Mouse (Mus musculus) forebrain, postnatal 0 days (tissue): ENCODE measurements at regions not wholly inside any gene's neighbourhood (a gene's known extent, or its start where the extent isn't known, plus 50 kb on each side); places are given as distances from the start of the nearest gene placed in this dataset.

Source experiments
- ATAC-seq: fragments of 200-750 bp; cut with Nextera tagmentation; 2 replicates; pipeline ENCODE4 v1.8.0; 2017; ENCODE audit warnings: mild to moderate bottlenecking, moderate library complexity
- DNase-seq: peaks from one replicate; pipeline ENCODE4 v3.0.0-alpha.2; 2015
- H3K27ac ChIP-seq: fragments of 300-500 bp; sonication (generic); 2 replicates; pipeline ENCODE4 v1.5.1; 2014; ENCODE audit warnings: low read depth, mild to moderate bottlenecking, antibody characterized with exemption, low read length, moderate library complexity, mixed read lengths
- H3K27me3 ChIP-seq: fragments of 300-500 bp; sonication (generic); 2 replicates; pipeline ENCODE4 v1.6.1; 2014; ENCODE audit warnings: mild to moderate bottlenecking, low read length, mixed read lengths; ENCODE audit not compliant: insufficient read depth
- H3K36me3 ChIP-seq: fragments of 300-500 bp; sonication (generic); 2 replicates; pipeline ENCODE4 v1.6.1; 2014; ENCODE audit warnings: mild to moderate bottlenecking, moderate library complexity; ENCODE audit not compliant: insufficient read depth
- H3K4me1 ChIP-seq: fragments of 300-500 bp; sonication (generic); 2 replicates; pipeline ENCODE4 v1.6.1; 2014; ENCODE audit warnings: antibody characterized with exemption; ENCODE audit not compliant: insufficient read depth
- H3K4me2 ChIP-seq: fragments of 300-500 bp; sonication (generic); 2 replicates; pipeline ENCODE4 v1.6.1; 2014; ENCODE audit warnings: low read depth, mild to moderate bottlenecking, moderate library complexity
- H3K4me3 ChIP-seq: fragments of 300-500 bp; sonication (generic); 2 replicates; pipeline ENCODE4 v1.5.1; 2014; ENCODE audit warnings: low read depth, low read length, mixed read lengths
- H3K9ac ChIP-seq: fragments of 300-500 bp; sonication (generic); 2 replicates; pipeline ENCODE4 v1.6.1; 2014; ENCODE audit warnings: mild to moderate bottlenecking
- H3K9me3 ChIP-seq: fragments of 300-500 bp; sonication (generic); 2 replicates; pipeline ENCODE4 v1.6.1; 2016; ENCODE audit warnings: low read length
- CTCF ChIP-seq: sonication (generic); IDR thresholded peaks from 2 replicates; pipeline ENCODE4 v1.5.1; 2016; ENCODE audit warnings: antibody characterized with exemption, control low read depth, low read depth
- WGBS: fragments of 180-500 bp; shearing (Covaris S2); extraction: QIAGEN DNeasy Blood & Tissue Kit; methylation state at CpG from one replicate; pipeline ENCODE4 v1.1.7; 2014; 5-methylcytosine and 5-hydroxymethylcytosine counted together

DNA sequence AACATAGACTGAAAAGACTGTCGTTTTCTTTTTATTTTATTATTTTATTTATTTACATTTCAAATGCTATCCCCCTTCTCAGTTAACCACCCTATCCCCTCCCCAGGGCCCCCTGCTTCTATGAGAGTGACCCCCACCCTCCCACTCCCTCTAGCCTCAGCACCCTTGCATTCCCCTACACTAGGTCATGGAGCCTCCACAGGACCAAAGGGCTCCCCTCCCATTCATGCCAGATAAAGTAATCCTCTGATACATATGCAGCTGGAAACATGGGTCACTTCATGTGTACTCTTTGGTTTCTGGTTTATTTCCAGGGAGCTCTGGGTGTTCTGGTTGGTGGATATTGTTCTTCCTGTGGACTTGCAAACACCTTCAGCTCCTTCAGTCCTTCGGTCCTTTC lies 1342.9 kb downstream of the Cdh11 start:
- 91% methylated on average over 2 of the region's 2 CpGs for WGBS
- no peak overlapping the region for H3K27ac ChIP-seq
- H3K4me1 ChIP-seq: no peaks in the 10 kb centered on the region
- H3K9me3 ChIP-seq: no peaks in the 10 kb centered on the region
- H3K9ac ChIP-seq: no peak overlapping the region
- no peak for TF ChIP-seq CTCF
- H3K27me3 ChIP-seq: no peaks in the 10 kb centered on the region
- no peak overlapping the region for H3K4me2 ChIP-seq
- no peak overlapping the region for H3K4me3 ChIP-seq
- ATAC-seq (no peak), DNase-seq (no peak)
- no peaks in the 10 kb centered on the region for H3K36me3 ChIP-seq

GRCm38 (mm10) chr8:101435691-101436090 lies 1349.8 kb downstream of the Cdh11 start:
- no peak for DNase-seq

More at GRCm38 (mm10) chr8:101435691-101436090, 1349.8 kb downstream of the Cdh11 start:
- Histone ChIP-seq H3K36me3 (no peaks in the 10 kb centered on the region), H3K4me2 (no peak overlapping the region), H3K27me3 (no peaks in the 10 kb centered on the region), H3K27ac (no peak overlapping the region), H3K4me3 (no peak overlapping the region), H3K9ac (no peak overlapping the region), H3K4me1 (no peaks in the 10 kb centered on the region), H3K9me3 (no peaks in the 10 kb centered on the region)
- 39% methylated on average over 4 of the region's 4 CpGs for WGBS
- TF ChIP-seq CTCF: no peak
- ATAC-seq: no peak
